Mouse (Mus musculus): ENCODE measurements around the gene Scml4. TPM values are rescaled to one million over a fixed set of nuclear protein-coding genes. Genes with fewer than 3 reads are reported as not detected.

The Scml4 gene
- 1 to 10 TPM; 3.7 to 5.6 TPM for total RNA-seq (2021)
- long read RNA-seq, experiment 1: 0 reads
- long read RNA-seq, experiment 2, full-length matches to known transcripts: 6 of 8 reads
- long read RNA-seq, experiment 2, partial matches to known transcripts: 1 of 8 reads
- long read RNA-seq, experiment 2, other reads (novel, unspliced or antisense): 1 of 8 reads

DNA sequence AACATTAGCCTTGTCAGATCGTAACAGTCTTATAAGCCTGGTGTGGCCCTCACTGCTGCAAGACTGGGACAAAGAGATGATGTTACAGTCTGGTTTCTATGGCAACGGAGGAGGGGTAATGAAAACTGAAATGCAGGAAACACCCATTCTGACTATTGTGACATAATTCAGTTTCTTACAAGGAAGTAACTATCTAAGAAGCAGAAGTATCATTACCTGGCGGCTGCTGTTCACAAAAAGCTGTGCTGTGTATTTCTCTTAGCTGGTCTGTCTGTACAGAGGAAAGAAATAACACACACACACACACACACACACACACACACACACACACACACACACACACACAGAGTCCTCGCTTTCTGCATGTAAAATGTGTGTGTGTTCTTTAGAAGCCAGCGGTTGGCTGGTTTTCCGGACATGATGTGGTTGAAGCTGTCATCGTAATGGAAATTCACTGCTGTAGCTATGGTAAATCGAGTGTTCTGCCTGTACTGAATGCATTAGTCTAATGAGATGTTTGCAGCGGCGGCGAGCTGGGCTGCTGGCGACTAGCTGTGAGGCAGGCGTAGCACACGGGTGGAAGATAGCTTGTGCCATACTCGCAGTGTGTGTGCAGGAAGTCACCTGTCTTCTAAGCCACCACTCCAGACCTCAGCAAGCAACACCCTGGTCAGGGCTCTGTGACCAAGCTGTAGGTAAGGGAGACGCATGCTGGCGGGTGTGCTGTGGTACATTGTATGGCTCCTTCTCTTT lies at the start of gene Scml4:
Gene Scml4 (plus strand): TSS at position 212 of the 753 bp plus-strand sequence.
- peak; percentile 17 to 42 for DNase-seq (ENCODE audit: low spot score in 2 of 2)
- peak within 1 kb of the TSS; percentile 44; the same call in 1 of the 2 replicates for H3K27ac ChIP-seq
- H3K4me3 ChIP-seq: peak within 1 kb of the TSS; percentile 44
- TF ChIP-seq CTCF (conservative IDR thresholded peaks at IDR 0.05): no peak

DNA sequence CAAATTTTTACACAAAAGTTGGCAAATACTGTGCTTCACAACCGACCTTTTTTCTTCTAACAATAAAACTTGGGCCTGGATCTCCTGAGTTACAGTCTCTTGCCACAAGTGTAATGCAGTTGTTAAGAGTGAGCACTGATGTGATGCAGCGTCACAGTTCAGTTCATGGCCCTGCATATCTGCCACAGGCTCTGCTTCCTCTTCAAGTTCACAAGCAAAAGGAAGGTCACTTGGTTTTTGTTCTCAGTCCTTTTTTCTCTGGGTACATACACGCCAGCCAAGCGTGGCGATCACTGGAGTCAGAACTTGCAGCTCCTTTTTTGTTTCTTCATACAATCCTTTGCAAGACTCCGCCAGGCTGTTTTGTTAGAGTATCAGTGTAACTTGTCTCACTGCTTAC lies 34.2 kb upstream of the Scml4 start:
- Histone ChIP-seq H3K4me3 (no peak overlapping the region), H3K27ac (no peak overlapping the region)
- DNase-seq (ENCODE audit: low spot score in 2 of 2): no peak
- TF ChIP-seq CTCF (conservative IDR thresholded peaks at IDR 0.05): no peak

DNA sequence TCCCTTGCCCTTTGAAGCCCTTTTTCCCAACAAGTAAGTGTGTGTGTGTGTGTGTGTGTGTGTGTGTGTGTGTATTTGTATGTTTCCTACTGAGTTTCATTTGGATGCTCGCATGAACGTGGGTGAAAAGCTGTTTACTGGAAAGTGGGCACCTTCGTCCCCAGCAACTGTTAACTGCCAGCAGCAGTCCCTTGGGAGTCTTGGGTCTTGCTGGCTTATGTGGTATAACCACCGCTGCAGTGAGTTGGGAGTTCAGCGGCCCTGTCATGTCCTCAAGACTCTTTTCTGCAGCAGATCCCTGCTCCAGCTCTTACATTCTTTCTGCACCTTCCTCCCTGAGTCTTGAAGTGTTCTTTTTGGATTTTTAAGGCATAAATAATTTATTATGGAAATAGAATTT lies 33.0 kb upstream of the Scml4 start:
- no peak for TF ChIP-seq CTCF (conservative IDR thresholded peaks at IDR 0.05)
- no peak for DNase-seq (ENCODE audit: low spot score in 2 of 2)
- Histone ChIP-seq H3K27ac (no peak overlapping the region), H3K4me3 (no peak overlapping the region)

DNA sequence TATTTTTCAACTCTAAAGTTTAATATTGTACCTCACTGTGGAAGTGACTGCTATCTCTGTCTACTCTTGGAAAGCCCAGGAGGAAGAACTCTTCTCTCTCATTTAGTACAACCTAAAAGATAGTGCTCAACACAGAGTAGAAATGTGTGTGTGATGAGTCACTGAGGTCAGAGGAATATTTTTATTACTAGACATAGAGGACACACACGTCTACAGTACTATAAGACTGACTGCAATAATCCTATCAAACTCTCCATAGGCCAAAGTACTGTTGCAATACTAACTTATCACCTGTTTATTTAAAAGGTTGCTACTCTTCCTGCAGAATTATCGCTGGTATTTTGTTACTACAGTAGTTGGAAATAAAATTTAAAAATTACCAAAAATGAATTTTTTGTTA lies 30.2 kb upstream of the Scml4 start:
- no peak for DNase-seq (ENCODE audit: low spot score in 2 of 2)
- Histone ChIP-seq H3K27ac (no peak overlapping the region), H3K4me3 (no peak overlapping the region)
- TF ChIP-seq CTCF (conservative IDR thresholded peaks at IDR 0.05): no peak

DNA sequence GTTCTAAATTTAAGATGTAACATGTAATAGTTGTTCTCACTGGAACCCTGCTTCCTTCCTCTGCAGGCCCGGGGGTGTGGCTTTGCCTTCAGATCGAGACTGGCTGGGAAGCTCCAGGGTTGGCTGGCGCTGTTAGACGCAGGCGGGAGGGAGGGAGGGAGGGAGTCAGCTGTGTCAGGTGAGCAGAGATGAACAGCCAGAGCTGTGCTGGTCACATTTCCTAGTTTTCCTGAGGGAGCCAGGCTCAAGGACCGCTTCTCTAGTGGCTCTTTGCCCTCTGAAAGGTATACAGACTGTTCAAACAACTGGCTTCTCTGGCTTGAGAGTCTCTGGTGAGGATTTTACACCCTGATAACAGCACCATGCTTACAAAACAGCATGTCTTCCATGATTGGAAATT lies 29.8 kb upstream of the Scml4 start:
- no peak overlapping the region for H3K27ac ChIP-seq
- no peak overlapping the region for H3K4me3 ChIP-seq
- DNase-seq (ENCODE audit: low spot score in 2 of 2): no peak
- TF ChIP-seq CTCF (conservative IDR thresholded peaks at IDR 0.05): no peak

DNA sequence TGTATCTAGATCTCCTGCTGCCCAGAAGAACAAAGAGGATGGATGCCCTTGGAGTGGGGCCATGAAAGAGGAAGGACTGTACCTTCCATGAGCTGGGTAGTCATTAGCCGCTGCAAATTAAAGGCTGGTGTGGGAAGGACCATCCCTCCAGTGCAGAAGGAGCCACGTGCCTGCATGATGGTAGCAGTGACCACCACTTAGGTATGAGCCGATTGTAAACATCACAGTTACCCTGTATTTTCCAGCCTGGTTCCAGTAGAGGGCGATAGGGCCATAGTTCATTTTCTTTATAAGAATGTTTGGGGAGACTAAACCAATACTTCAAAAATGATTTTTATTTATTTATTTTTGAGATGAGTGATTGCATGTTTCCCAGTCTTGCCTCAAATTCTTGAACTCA lies 27.5 kb upstream of the Scml4 start:
- DNase-seq (ENCODE audit: low spot score in 2 of 2): no peak
- peak; percentile 77 for TF ChIP-seq CTCF (conservative IDR thresholded peaks at IDR 0.05)

DNA sequence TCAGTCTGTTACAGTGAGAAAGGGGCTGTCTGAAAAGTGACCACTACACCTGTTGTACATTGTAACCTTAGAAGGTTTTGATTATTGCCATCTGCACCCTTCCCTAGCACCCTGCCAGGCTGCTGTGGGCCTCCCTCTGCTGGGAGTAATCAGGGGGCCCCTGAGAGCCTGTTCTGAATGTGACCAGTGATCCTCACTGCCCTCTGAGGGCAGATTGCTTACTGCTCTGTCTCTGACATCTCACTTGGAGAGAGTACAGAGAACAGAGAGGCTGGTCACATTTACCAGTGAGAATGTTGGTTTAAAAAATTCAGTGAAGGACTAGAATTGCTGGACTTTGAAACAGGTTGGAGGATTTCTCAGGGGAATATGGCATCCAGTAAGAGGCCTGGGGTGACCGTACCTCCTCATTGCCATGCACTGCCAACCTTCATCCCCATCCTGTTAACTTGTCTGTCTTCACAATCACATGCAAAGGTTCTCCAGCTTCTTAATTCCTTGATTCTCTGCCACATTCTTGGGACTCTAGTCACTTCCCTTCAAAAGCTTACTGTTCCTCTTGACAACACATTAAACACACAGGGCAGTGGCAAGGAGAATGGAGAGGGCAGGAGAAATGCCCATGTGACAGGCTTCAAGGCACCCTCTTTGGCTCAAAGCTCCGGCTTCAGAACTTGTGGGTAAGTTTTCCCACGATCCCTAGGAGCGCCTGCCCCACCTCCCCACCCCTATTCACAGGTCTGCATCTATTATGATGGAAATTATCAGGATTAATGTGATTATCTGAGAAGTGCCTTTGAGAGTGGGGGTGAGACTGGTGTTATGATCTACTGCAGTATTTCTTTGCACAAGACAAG lies 26.1 kb upstream of the Scml4 start:
- no peak for DNase-seq (ENCODE audit: low spot score in 2 of 2)
- TF ChIP-seq CTCF (conservative IDR thresholded peaks at IDR 0.05): no peak
- Histone ChIP-seq H3K27ac (peak overlapping the region; percentile 7; the same call in 1 of the 2 replicates), H3K4me3 (no peak overlapping the region)

More for the DNA sequence above, 27.5 kb upstream of the Scml4 start:
- no peak overlapping the region for H3K27ac ChIP-seq
- H3K4me3 ChIP-seq: no peak overlapping the region

DNA sequence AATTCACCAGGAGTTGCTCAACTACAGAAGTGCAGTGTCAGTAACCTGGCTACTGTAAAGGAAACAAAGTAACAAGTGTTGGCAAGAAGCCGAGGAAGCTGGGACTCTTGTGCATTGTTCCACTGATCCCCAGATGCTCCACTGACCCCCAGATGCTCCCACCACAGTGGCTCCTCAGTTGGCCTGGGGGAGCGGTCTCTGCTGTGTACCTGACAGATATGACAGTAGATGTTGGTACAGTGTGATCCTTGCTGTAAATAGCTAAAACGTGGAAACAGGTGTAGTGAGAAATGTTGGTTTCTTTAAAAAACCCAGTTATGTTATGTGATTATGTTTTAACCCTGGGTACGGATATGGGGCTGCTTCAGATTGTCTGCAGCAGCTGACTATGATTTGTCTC lies 22.1 kb upstream of the Scml4 start:
- DNase-seq (ENCODE audit: low spot score in 2 of 2): no peak
- TF ChIP-seq CTCF (conservative IDR thresholded peaks at IDR 0.05): no peak
- H3K27ac ChIP-seq: no peak overlapping the region
- H3K4me3 ChIP-seq: no peak overlapping the region

DNA sequence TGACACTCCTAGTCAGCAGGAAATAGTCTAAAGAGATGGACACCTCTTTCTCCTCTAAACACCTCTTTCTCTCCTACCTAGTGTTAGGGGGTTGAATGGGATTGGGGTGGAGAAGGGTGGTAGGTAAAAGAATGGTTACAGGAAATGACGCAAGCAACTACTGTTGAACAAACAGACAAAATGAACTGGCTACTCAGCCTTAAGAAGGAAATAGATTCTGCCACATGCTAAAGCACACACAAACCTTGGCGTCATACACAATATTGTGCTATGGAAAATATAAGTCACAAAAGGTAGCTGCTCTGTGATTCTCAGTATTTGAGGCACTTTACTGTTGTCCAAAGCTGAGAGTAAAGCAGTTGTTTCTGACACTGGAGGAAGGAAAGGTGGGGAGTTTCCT lies 21.4 kb upstream of the Scml4 start:
- no peak for DNase-seq (ENCODE audit: low spot score in 2 of 2)
- no peak overlapping the region for H3K27ac ChIP-seq
- H3K4me3 ChIP-seq: no peak overlapping the region
- TF ChIP-seq CTCF (conservative IDR thresholded peaks at IDR 0.05): no peak

DNA sequence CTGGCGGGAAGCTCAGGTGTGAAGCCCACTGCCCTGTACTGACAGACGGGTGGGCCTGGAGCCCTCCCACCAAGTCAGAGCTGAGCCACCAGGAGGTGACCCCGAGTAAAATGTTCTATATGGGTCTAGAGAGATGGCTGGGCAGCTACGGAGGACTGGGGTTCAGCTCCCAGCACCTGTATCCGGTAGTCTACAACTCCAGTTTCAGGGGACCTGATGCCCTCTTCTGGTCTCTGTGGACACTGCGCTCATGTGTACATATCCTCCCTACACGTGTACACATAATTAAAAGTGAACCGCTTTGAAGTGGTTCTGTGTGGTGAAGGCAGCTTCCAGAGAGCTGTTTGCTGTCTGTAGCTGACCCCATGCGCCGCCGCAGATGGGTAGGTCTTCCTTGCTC lies 20.1 kb upstream of the Scml4 start:
- no peak overlapping the region for H3K4me3 ChIP-seq
- 0 out of 2 replicates have a peak, but pooled peaks have one; percentile 16 for TF ChIP-seq CTCF (conservative IDR thresholded peaks at IDR 0.05)
- H3K27ac ChIP-seq: no peak overlapping the region
- no peak for DNase-seq (ENCODE audit: low spot score in 2 of 2)

DNA sequence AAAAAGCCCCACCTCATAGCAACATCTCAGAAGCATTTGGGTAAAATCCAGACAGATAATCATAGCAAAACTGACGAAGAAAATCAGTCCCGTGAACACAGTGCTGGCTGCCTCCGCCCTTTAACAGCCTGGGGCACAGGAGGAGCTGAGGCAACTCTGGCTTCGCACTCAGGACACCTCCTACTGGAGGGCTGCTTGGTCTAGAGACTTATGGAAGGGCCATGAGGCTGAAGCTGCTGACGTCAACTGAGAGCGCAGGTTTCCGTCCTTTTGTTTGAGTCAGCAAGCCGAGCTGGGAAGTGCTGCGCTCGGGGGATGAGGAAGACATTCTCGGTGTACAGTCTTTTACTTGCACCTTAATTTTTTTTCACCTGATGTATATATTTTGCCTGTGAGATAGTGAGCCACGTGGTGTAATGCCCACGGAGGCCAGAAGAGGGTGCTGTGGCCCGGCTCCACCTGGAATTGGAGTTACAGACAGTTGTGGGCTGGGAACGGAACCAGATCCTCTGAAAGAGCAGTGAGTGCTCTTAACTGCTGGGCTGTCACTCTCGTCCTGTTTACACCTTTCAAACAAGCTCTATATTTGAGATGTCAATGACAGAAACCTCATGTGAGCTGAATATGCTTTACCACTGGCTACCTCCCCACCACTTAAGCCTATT lies 18.5 kb upstream of the Scml4 start:
- peak; percentile 62 for TF ChIP-seq CTCF (conservative IDR thresholded peaks at IDR 0.05)
- H3K4me3 ChIP-seq: no peak overlapping the region
- H3K27ac ChIP-seq: no peak overlapping the region
- DNase-seq (ENCODE audit: low spot score in 2 of 2): no peak

DNA sequence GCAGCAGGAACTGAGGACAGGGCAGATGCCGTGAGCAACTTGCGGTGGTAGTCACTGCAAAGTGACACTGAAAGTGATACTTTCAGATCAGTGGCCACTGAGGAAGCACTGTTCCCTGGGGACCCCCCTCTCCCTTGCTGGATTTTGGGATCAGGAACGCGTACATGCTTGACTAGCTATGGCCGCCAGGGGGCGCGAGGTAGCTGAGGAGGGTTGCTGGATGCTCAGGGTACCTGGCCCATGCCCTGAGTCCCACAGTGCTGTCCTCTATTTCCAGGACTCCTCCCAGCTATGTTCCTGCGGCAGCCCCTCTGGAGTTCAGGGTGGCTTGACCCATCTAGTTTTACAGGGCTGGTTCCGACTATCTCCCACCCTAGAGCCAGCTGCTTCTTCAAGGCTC lies 17.8 kb upstream of the Scml4 start:
- Histone ChIP-seq H3K27ac (no peak overlapping the region), H3K4me3 (no peak overlapping the region)
- peak; percentile 86 for TF ChIP-seq CTCF (conservative IDR thresholded peaks at IDR 0.05)
- peak; percentile 49 to 64 for DNase-seq (ENCODE audit: low spot score in 2 of 2)

DNA sequence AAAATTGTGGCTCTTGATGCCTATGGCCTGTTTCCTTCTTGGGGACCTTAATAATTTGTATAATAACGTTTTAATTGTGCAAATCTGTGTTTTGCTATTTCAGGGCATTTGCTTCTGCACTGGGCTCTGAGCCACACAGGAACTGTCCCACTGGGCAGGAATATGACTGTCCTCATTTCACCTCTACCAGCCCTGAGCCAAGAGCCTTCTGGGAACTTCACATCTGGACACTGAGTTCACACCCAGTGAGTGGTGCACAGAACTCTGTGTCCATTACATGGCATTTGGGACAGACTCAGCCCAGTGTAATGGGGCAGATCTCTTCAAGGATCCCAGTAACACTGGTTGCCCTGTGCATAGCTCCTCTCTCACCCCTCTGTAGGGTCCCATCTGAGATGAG lies 16.8 kb upstream of the Scml4 start:
- DNase-seq (ENCODE audit: low spot score in 2 of 2): no peak
- H3K27ac ChIP-seq: no peak overlapping the region
- H3K4me3 ChIP-seq: no peak overlapping the region
- TF ChIP-seq CTCF (conservative IDR thresholded peaks at IDR 0.05): no peak

All from layer of hippocampus, adult 2 months (tissue).